Mouse (Mus musculus) left cerebral cortex, postnatal 14 days (tissue): ENCODE results near the gene Olfr1302. TPM values are rescaled to one million over a fixed set of nuclear protein-coding genes. Genes with fewer than 3 reads are reported as not detected.

ENCODE experiments used
- DNase-seq, 2 experiments: peaks; one replicate each; pipeline ENCODE4 v3.0.0; 2021 to 2022; ENCODE audit warnings: low spot score in 2 of 2, mixed read lengths in 1 of 2
- intact Hi-C: fragments of 180-260 bp; cut with DNase I; formaldehyde crosslinking; loops from one replicate; pipeline ENCODE4 v1.15.1; 2025
- long read RNA-seq, 2 experiments: library from polyadenylated mRNA; stranded (forward); transcript quantifications; one replicate each; pipeline ENCODE4 v2.0.0; 2021
- total RNA-seq, 2 experiments: library from RNA; stranded (reverse); gene quantifications; 2 replicates each; pipeline ENCODE4 v1.2.3; 2021

Gene Olfr1302
- total RNA-seq = not detected
- long read RNA-seq, experiment 1 = 0 reads
- long read RNA-seq, experiment 2 = 0 reads

DNA sequence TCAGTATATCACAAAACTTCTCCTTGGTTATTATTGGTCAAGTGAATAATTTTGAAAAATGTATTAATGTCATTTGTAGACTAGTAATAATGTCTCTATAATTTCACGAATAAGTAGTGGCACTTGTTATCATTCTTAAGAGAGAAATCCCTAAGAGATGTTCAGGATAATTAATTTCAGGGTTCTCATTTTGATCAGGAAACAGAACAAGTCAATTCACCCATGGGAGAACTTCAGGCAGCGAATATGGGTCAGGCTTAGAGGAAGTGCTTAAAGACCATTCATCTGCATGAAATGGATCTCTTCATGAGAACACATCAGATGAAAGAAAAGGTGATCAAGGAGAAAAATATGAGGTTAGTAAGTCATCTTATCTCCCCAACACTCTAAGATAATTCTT is at the start of gene Olfr1302:
Olfr1302 (plus strand) TSS at position 301 of the 400 bp plus-strand sequence.
- intact Hi-C loops = no loop called here
- DNase-seq = no peak

DNA sequence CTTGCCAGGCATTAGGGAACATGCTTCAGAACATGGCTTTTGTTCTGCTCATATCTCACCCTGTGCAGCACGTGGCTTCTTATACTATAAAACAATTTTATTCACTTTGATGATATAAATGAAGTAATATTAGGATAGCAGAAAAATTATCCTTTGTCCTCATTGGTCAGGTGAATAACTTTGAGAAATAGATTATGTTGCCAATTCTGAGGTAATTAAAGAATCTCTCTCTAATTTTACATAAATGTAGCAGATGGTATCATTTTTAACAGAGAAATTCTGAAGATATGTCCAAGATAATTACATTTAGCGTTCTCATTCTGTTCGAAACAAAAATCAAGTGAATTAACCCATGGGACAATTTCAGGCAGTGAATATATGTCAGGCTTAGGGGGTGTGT is 26.5 kb upstream of the Olfr1302 start, which contains the start of gene Olfr1301:
Olfr1301 (plus strand) TSS at position 301 of the 400 bp plus-strand sequence.
- no peak for DNase-seq

DNA sequence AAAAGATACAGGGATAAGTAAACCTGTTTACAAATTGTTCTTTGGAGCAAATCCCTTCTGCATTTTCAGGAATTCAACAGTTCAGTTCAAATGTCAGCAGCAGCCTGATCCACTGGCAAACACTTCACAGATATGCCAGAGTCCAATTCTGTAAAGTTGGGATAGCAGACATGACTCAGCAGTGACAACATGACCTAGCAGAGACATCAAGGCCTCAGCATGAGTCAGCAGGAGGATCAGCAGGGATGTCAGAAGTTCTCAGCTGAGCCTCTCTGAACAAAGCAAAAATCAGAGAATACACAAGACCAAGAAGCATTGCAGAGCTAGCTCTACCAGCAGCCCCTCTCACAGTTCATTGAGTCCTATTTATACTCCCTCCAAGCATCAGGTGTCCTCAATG is 35.7 kb downstream of the Olfr1302 start:
- intact Hi-C loops = no loop called here
- DNase-seq = no peak

More for the DNA sequence above, 26.5 kb upstream of the Olfr1302 start, which contains the start of gene Olfr1301:
- intact Hi-C loops = no loop called here

DNA sequence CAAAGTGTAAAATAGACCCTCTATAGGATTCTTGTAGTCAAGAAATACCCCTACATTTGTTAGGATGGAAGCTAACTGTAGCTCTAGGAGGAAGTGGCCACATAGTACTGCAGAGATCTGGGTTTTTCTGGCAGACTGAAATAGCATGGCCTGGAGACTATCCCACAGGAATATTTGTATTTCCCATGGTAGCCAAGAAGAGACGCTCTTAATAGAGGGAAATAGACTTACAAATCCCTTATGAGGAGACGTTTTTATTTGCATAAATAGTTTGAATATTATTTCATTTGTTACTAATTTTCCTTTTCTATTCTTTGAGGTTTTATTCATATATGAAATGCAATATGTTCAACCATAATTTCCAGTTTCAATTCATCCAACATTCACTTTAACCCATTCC is 43.0 kb downstream of the Olfr1302 start, which contains the start of gene Olfr1303:
Olfr1303 (minus strand) TSS at position 101 of the 400 bp plus-strand sequence.
- intact Hi-C loops = no loop called here
- no peak for DNase-seq

Other genes starting within 250 kb of the Olfr1302 start
- gene Olfr1294, start 237.1 kb upstream of the Olfr1302 start, total RNA-seq = not detected
- gene Olfr1295, start 207.7 kb upstream of the Olfr1302 start, total RNA-seq = not detected
- not detected for gene Olfr1297, start 150.9 kb upstream of the Olfr1302 start, total RNA-seq
- gene Olfr1298, start 128.2 kb upstream of the Olfr1302 start, total RNA-seq = not detected
- not detected for gene Olfr1299, start 116.0 kb upstream of the Olfr1302 start, total RNA-seq
- not detected for gene Olfr1301, start 26.4 kb upstream of the Olfr1302 start, total RNA-seq
- gene Olfr1303, start 42.9 kb downstream of the Olfr1302 start, total RNA-seq = not detected
- not detected for gene Olfr1305, start 99.7 kb downstream of the Olfr1302 start, total RNA-seq
- not detected for gene Olfr1306, start 138.8 kb downstream of the Olfr1302 start, total RNA-seq
- gene Olfr1307, start 172.0 kb downstream of the Olfr1302 start, total RNA-seq = under 1 TPM; 0.04 to 0.07 TPM
- gene Olfr1308, start 187.5 kb downstream of the Olfr1302 start, total RNA-seq = not detected
- gene Olfr1309, start 212.9 kb downstream of the Olfr1302 start, total RNA-seq = not detected
- not detected for gene Olfr1310, start 235.3 kb downstream of the Olfr1302 start, total RNA-seq
- not detected for gene Olfr1311, start 247.0 kb downstream of the Olfr1302 start, total RNA-seq